Mouse (Mus musculus): ENCODE results near the gene Slx4ip. TPM values are rescaled to one million over a fixed set of nuclear protein-coding genes. Genes with fewer than 3 reads are reported as not detected.

Gene Slx4ip
- total and polyA plus RNA-seq, 3 experiments, result 1.3 to 2.5 TPM; not detected in 1

DNA sequence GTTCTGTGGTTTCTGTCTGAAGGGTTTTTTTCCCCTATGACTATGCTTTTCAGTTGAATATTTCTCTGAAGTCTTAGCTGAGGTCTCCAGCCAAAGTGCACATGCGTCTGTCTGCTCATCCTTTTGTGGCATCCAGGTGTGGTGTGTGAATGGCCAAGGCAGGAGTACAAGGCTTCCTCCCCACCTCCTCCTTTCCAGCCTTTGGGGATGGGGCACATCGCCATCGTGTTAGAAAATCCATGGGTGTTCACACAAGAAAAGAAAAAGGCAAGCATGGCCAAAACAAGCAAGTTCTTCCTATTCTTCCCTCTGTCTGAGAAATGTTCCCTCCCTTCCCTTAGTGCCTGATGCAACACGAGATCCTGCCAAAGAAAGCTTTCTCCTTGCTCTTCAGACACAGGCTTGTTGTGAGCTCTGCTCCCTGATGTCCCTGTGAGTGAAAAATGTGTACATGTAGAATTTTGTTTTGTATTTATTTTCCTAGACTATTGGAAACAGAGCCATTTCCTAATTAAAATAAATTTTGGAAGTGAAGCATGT, 122.9 kb downstream of the Slx4ip start:
- Histone ChIP-seq H3K36me3 (ENCODE audit: control insufficient read depth in 1 of 2, insufficient read depth in 2 of 2, low read length in 2 of 2) (no peaks in the 10 kb centered on the region), H3K27me3 (ENCODE audit: control insufficient read depth in 1 of 2, insufficient read depth in 2 of 2, low read length in 2 of 2) (no peaks in the 10 kb centered on the region), H3K4me3 (ENCODE audit: control insufficient read depth in 1 of 2, insufficient read depth in 1 of 2, low read depth in 2 of 2, low read length in 2 of 2) (no peak overlapping the region), H3K27ac (ENCODE audit: control insufficient read depth, low read depth, low read length) (no peak overlapping the region), H3K9me3 (replicated peaks; ENCODE audit: insufficient read depth, low read length) (no peaks in the 10 kb centered on the region), H3K9ac (ENCODE audit: control insufficient read depth, low read depth, low read length, poor library complexity, severe bottlenecking) (no peak overlapping the region), H3K79me2 (ENCODE audit: control insufficient read depth, insufficient read depth, low read length, poor library complexity) (no peaks in the 10 kb centered on the region), H3K4me1 (ENCODE audit: control insufficient read depth in 1 of 2, insufficient read depth in 2 of 2, low read length in 2 of 2) (no peaks in the 10 kb centered on the region)
- TF ChIP-seq ETS1 (IDR thresholded peaks at IDR 0.05; ENCODE audit: low read depth, low read length) (no peak), RAD21 (IDR thresholded peaks at IDR 0.05; ENCODE audit: low read depth, low read length) (no peak), MYB (IDR thresholded peaks at IDR 0.05; ENCODE audit: low read depth, low read length) (no peak), NELFE (IDR thresholded peaks at IDR 0.05; ENCODE audit: low read depth, low read length) (no peak), E2F4 (IDR thresholded peaks at IDR 0.05; ENCODE audit: borderline replicate concordance, low read depth, low read length) (no peak), MEF2A (IDR thresholded peaks at IDR 0.05; ENCODE audit: extremely low read depth, insufficient replicate concordance, low read depth, low read length, poor library complexity, severe bottlenecking) (no peak), NRF1 (IDR thresholded peaks at IDR 0.05; ENCODE audit: insufficient read depth, low read depth, low read length, poor library complexity, severe bottlenecking) (no peak), POLR2AphosphoS2 (IDR thresholded peaks at IDR 0.05; ENCODE audit: low read length) (no peak), MXI1 (IDR thresholded peaks at IDR 0.05; ENCODE audit: low read depth, low read length) (no peak), SIN3A (IDR thresholded peaks at IDR 0.05; ENCODE audit: low read length) (no peak), USF2 (IDR thresholded peaks at IDR 0.05; ENCODE audit: borderline replicate concordance in 1 of 2, insufficient read depth in 1 of 2, low read depth in 1 of 2, low read length in 2 of 2) (no peak), EP300 (IDR thresholded peaks at IDR 0.05; ENCODE audit: low read depth in 1 of 2, low read length in 2 of 2) (no peak), GATA1 (IDR thresholded peaks at IDR 0.05; ENCODE audit: low read depth, low read length) (no peak), POLR2A (IDR thresholded peaks at IDR 0.05; ENCODE audit: control insufficient read depth in 1 of 2, insufficient read depth in 1 of 2, low read depth in 1 of 2, low read length in 2 of 2, poor library complexity in 1 of 2) (no peak), SMC3 (IDR thresholded peaks at IDR 0.05; ENCODE audit: low read depth, low read length) (no peak), RCOR1 (IDR thresholded peaks at IDR 0.05; ENCODE audit: low read depth, low read length) (no peak), USF1 (IDR thresholded peaks at IDR 0.05; ENCODE audit: low read depth, low read length) (no peak), HCFC1 (IDR thresholded peaks at IDR 0.05; ENCODE audit: low read depth, low read length) (no peak)
- DNase-seq (ENCODE audit: low read depth, low spot score), result no peak

DNA sequence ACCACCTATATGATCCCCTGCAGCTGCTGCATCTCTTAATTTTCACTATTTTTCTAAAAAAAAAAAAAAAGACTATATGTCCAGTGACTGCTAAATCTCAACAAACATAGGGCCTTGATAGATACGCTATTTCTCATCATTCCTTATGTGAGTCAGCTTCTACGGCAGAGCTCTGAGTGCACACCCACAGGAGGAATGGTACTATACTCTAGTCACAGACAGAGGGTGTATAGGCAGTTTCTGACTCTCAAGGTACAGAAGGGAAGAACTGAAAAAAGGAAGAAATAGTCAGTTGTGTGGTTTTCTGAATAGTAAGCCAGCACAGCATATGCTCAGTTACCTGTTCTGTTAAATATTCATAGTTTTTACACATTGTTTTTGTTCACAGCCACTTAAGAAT, 123.4 kb downstream of the Slx4ip start:
- H3K79me2 ChIP-seq (ENCODE audit: control insufficient read depth, insufficient read depth, low read length, poor library complexity), result no peaks in the 10 kb centered on the region
- no peak for DNase-seq (ENCODE audit: low read depth, low spot score)
- no peak for TF ChIP-seq POLR2A (IDR thresholded peaks at IDR 0.05; ENCODE audit: control insufficient read depth in 1 of 2, insufficient read depth in 1 of 2, low read depth in 1 of 2, low read length in 2 of 2, poor library complexity in 1 of 2)
- no peak for TF ChIP-seq JUND (IDR thresholded peaks at IDR 0.05; ENCODE audit: low read depth, low read length)
- no peak for TF ChIP-seq POLR2AphosphoS5 (IDR thresholded peaks at IDR 0.05; ENCODE audit: borderline replicate concordance, low read depth, low read length)
- TF ChIP-seq RAD21 (IDR thresholded peaks at IDR 0.05; ENCODE audit: low read depth, low read length), result no peak
- no peak for TF ChIP-seq KAT2A (conservative IDR thresholded peaks at IDR 0.05; ENCODE audit: low read depth, low read length)
- no peak for TF ChIP-seq MAZ (IDR thresholded peaks at IDR 0.05; ENCODE audit: low read depth, low read length)
- TF ChIP-seq ZNF384 (IDR thresholded peaks at IDR 0.05; ENCODE audit: low read depth, low read length), result no peak
- TF ChIP-seq USF1 (IDR thresholded peaks at IDR 0.05; ENCODE audit: low read depth, low read length), result no peak
- TF ChIP-seq CHD2 (IDR thresholded peaks at IDR 0.05; ENCODE audit: low read length), result no peak
- no peak for TF ChIP-seq MEF2A (IDR thresholded peaks at IDR 0.05; ENCODE audit: extremely low read depth, insufficient replicate concordance, low read depth, low read length, poor library complexity, severe bottlenecking)
- no peak for TF ChIP-seq ETS1 (IDR thresholded peaks at IDR 0.05; ENCODE audit: low read depth, low read length)
- no peak for TF ChIP-seq MYB (IDR thresholded peaks at IDR 0.05; ENCODE audit: low read depth, low read length)
- no peak for TF ChIP-seq EP300 (IDR thresholded peaks at IDR 0.05; ENCODE audit: low read depth in 1 of 2, low read length in 2 of 2)
- TF ChIP-seq MXI1 (IDR thresholded peaks at IDR 0.05; ENCODE audit: low read depth, low read length), result no peak
- no peak overlapping the region for H3K9ac ChIP-seq (ENCODE audit: control insufficient read depth, low read depth, low read length, poor library complexity, severe bottlenecking)
- H3K27ac ChIP-seq (ENCODE audit: control insufficient read depth, low read depth, low read length), result no peak overlapping the region
- no peaks in the 10 kb centered on the region for H3K9me3 ChIP-seq (replicated peaks; ENCODE audit: insufficient read depth, low read length)
- no peaks in the 10 kb centered on the region for H3K36me3 ChIP-seq (ENCODE audit: control insufficient read depth in 1 of 2, insufficient read depth in 2 of 2, low read length in 2 of 2)
- H3K27me3 ChIP-seq (ENCODE audit: control insufficient read depth in 1 of 2, insufficient read depth in 2 of 2, low read length in 2 of 2), result no peaks in the 10 kb centered on the region
- no peaks in the 10 kb centered on the region for H3K4me1 ChIP-seq (ENCODE audit: control insufficient read depth in 1 of 2, insufficient read depth in 2 of 2, low read length in 2 of 2)
- no peak overlapping the region for H3K4me3 ChIP-seq (ENCODE audit: control insufficient read depth in 1 of 2, insufficient read depth in 1 of 2, low read depth in 2 of 2, low read length in 2 of 2)

Data from MEL (cell line).